In genomic region chr8:48240917-48241531, GRCm38 (mm10) we compare ENCODE assay signal across 20 mouse cellular contexts.
DNase-seq lines count a peak whose midpoint lies in the region; ATAC-seq and TF ChIP-seq lines count a peak whose summit lies in the region.
"Had no signal": no experiment of that assay in that cellular context is flagged by ENCODE, and none has a peak within 500 bp of the region (broad histone marks: within the 10 kb centered on the region; RNA-seq: fewer than 3 reads in every experiment).

No protein-coding gene starts in this region.

- no peak for TF ChIP-seq CTCF in intestine, postnatal 0 days (IDR thresholded peaks at IDR 0.05; ENCODE audit: low read depth)

- no peaks in the 10 kb centered on the region for H3K4me1 ChIP-seq in intestine, postnatal 0 days (replicated peaks; ENCODE audit: control insufficient read depth, insufficient read depth, low read length)
- no peaks in the 10 kb centered on the region for H3K4me1 ChIP-seq in intestine, embryonic 15.5 days (replicated peaks)
- H3K4me1 ChIP-seq in kidney, embryonic 15.5 days = peaks cover 8% of the 10 kb centered on the region; the same call in 1 of the 2 replicates
- peaks cover 13% of the 10 kb centered on the region; the same call in 1 of the 2 replicates for H3K4me1 ChIP-seq in kidney, embryonic 16.5 days (ENCODE audit: insufficient read depth, low read length)
- H3K4me1 ChIP-seq: embryonic facial prominence, embryonic 10.5 days; heart, embryonic 13.5 days had no signal

- H3K4me3 ChIP-seq in intestine, postnatal 0 days (ENCODE audit: low read depth, low read length) = no peak overlapping the region
- H3K4me3 ChIP-seq in intestine, embryonic 15.5 days (replicated peaks) = no peak overlapping the region
- no peak overlapping the region for H3K4me3 ChIP-seq in kidney, embryonic 15.5 days (replicated peaks)
- no peak overlapping the region for H3K4me3 ChIP-seq in kidney, embryonic 16.5 days (ENCODE audit: low read length)
- H3K4me3 ChIP-seq: embryonic facial prominence, embryonic 10.5 days; erythroblast, embryonic 14.5 days; forebrain, embryonic 15.5 days; heart, embryonic 13.5 days; hindbrain, embryonic 15.5 days had no signal

- no peak overlapping the region for H3K27ac ChIP-seq in intestine, postnatal 0 days (ENCODE audit: low read depth, low read length)
- H3K27ac ChIP-seq in intestine, embryonic 15.5 days = no peak overlapping the region
- peak overlapping the region; percentile 72 for H3K27ac ChIP-seq in kidney, embryonic 15.5 days
- peak overlapping the region; percentile 9; the same call in 1 of the 2 replicates for H3K27ac ChIP-seq in kidney, embryonic 16.5 days (ENCODE audit: low read length)
- H3K27ac ChIP-seq: embryonic facial prominence, embryonic 10.5 days; forebrain, embryonic 15.5 days; heart, embryonic 13.5 days; hindbrain, embryonic 15.5 days had no signal

- 41% methylated on average over 6 of the region's 6 CpGs for WGBS in intestine, postnatal 0 days
- 48% methylated on average over 6 of the region's 6 CpGs for WGBS in intestine, embryonic 15.5 days
- WGBS in kidney, embryonic 15.5 days = 43% methylated on average over 6 of the region's 6 CpGs
- WGBS in kidney, embryonic 16.5 days = 30% methylated on average over 6 of the region's 6 CpGs

- 0 out of 2 replicates have a peak, but pooled peaks cover 1% of the 10 kb centered on the region for H3K36me3 ChIP-seq in intestine, postnatal 0 days (ENCODE audit: control insufficient read depth, insufficient read depth)
- peaks cover 19% of the 10 kb centered on the region for H3K36me3 ChIP-seq in intestine, embryonic 15.5 days
- peaks cover 46% of the 10 kb centered on the region for H3K36me3 ChIP-seq in kidney, embryonic 15.5 days
- H3K36me3 ChIP-seq in kidney, embryonic 16.5 days (ENCODE audit: insufficient read depth, low read length) = peaks cover 45% of the 10 kb centered on the region

- no peaks in the 10 kb centered on the region for H3K9me3 ChIP-seq in intestine, postnatal 0 days (ENCODE audit: control insufficient read depth)
- no peaks in the 10 kb centered on the region for H3K9me3 ChIP-seq in intestine, embryonic 15.5 days
- H3K9me3 ChIP-seq in kidney, embryonic 15.5 days (replicated peaks) = no peaks in the 10 kb centered on the region; the same call in 1 of the 2 replicates
- H3K9me3 ChIP-seq in kidney, embryonic 16.5 days (ENCODE audit: low read length) = peaks cover 9% of the 10 kb centered on the region; the same call in 1 of the 2 replicates
- H3K9me3 ChIP-seq: forebrain, embryonic 15.5 days; heart, embryonic 13.5 days; hindbrain, embryonic 15.5 days had no signal

- no peak for DNase-seq in kidney, adult 18-20 months
- peak; percentile 43 to 61 for DNase-seq in kidney, postnatal 4 days
- no peak for DNase-seq in retina, postnatal 1 day
- DNase-seq: adrenal gland, adult 2 months; adrenal gland, postnatal 25 days; cerebellum, adult 2 months; cerebellum, postnatal 10 days; gastrocnemius, postnatal 36 days; heart, adult 18-20 months; heart, postnatal 36 days had no signal

- H3K9ac ChIP-seq in intestine, postnatal 0 days (ENCODE audit: low read depth, low read length) = no peak overlapping the region
- no peak overlapping the region for H3K9ac ChIP-seq in intestine, embryonic 15.5 days
- H3K9ac ChIP-seq in kidney, embryonic 15.5 days = no peak overlapping the region
- no peak overlapping the region for H3K9ac ChIP-seq in kidney, embryonic 16.5 days (replicated peaks; ENCODE audit: low read length)
- H3K9ac ChIP-seq: forebrain, embryonic 15.5 days; heart, embryonic 13.5 days; hindbrain, embryonic 15.5 days had no signal

- H3K4me2 ChIP-seq in intestine, postnatal 0 days (replicated peaks; ENCODE audit: low read depth) = no peak overlapping the region
- no peak overlapping the region for H3K4me2 ChIP-seq in intestine, embryonic 15.5 days (replicated peaks)
- no peak overlapping the region for H3K4me2 ChIP-seq in kidney, embryonic 15.5 days
- H3K4me2 ChIP-seq in kidney, embryonic 16.5 days (replicated peaks; ENCODE audit: low read depth, low read length) = no peak overlapping the region
- H3K4me2 ChIP-seq: forebrain, embryonic 15.5 days; heart, embryonic 13.5 days; hindbrain, embryonic 15.5 days had no signal

- peak; percentile 70 for ATAC-seq in intestine, postnatal 0 days
- ATAC-seq in intestine, embryonic 15.5 days = no peak
- ATAC-seq in kidney, embryonic 15.5 days (replicated peaks; ENCODE audit: low FRiP score) = peak; percentile 86
- peak; percentile 83 for ATAC-seq in kidney, embryonic 16.5 days (ENCODE audit: low FRiP score, low TSS enrichment)
- ATAC-seq: forebrain, embryonic 15.5 days had no signal

- H3K27me3 ChIP-seq in intestine, postnatal 0 days (replicated peaks; ENCODE audit: control insufficient read depth, insufficient read depth, low read length) = no peaks in the 10 kb centered on the region
- no peaks in the 10 kb centered on the region for H3K27me3 ChIP-seq in intestine, embryonic 15.5 days (replicated peaks)
- H3K27me3 ChIP-seq in kidney, embryonic 15.5 days = no peaks in the 10 kb centered on the region
- no peaks in the 10 kb centered on the region for H3K27me3 ChIP-seq in kidney, embryonic 16.5 days (ENCODE audit: insufficient read depth, low read length)
- H3K27me3 ChIP-seq: CH12.LX; forebrain, embryonic 15.5 days; heart, embryonic 13.5 days; hindbrain, embryonic 15.5 days had no signal

Comparison
In these comparisons a context has a peak if more than half of its experiments do, and no peak if none do; other contexts are left out.
1. DNase-seq: peak in kidney, postnatal 4 days (2 of 2); none in kidney, adult 18-20 months (single experiment) and retina, postnatal 1 day (single experiment).
2. H3K27ac ChIP-seq: peak in kidney, embryonic 15.5 days (single experiment) and kidney, embryonic 16.5 days (single experiment); none in intestine, postnatal 0 days (single experiment) and intestine, embryonic 15.5 days (single experiment).